Mouse (Mus musculus): Measurements from ENCODE around the gene Hspbp1. TPM values are rescaled to one million over a fixed set of nuclear protein-coding genes. Genes with fewer than 3 reads are reported as not detected.

The Hspbp1 gene
- total RNA-seq, 2 experiments from 2014 or later = 23.4 to 29.8 TPM

GRCm38 (mm10) chr7:4659911-4660443 is 24.9 kb downstream of the Hspbp1 start:
- no peak for DNase-seq
- intact Hi-C loops (cut with DNase I) = loop anchor here (1.0 to 10.0 kb wide), 2 partner anchors 25 to 135 kb away; partner anchors contain the start of genes Hspbp1 and Rpl28

GRCm38 (mm10) chr7:4658912-4659551 is 25.8 kb downstream of the Hspbp1 start, which contains the start of gene Ppp6r1:
Gene Ppp6r1, minus strand, starts transcription at chr7:4659019.
- intact Hi-C loops (cut with DNase I) = loop anchor here (1.0 to 10.0 kb wide), 2 partner anchors 26 to 136 kb away; partner anchors contain the start of genes Hspbp1 and Rpl28
- DNase-seq = peak; percentile 99

More at GRCm38 (mm10) chr7:4659911-4660443, 24.9 kb downstream of the Hspbp1 start:
- Histone ChIP-seq H3K4me3 (peak overlapping the region; percentile 84), H3K27ac (peak overlapping the region; percentile 99)
- TF ChIP-seq CTCF (IDR thresholded peaks at IDR 0.05) = no peak

GRCm38 (mm10) chr7:4658128-4658907 is 26.6 kb downstream of the Hspbp1 start:
- intact Hi-C loops (cut with DNase I) = loop anchor here (10.0 kb wide), 1 partner anchor 136 kb away; the partner anchor contains the start of gene Rpl28
- DNase-seq = no peak

More at GRCm38 (mm10) chr7:4658912-4659551, 25.8 kb downstream of the Hspbp1 start, which contains the start of gene Ppp6r1:
- peak; percentile 46 for TF ChIP-seq CTCF (IDR thresholded peaks at IDR 0.05)
- H3K4me3 ChIP-seq = peak within 1 kb of the TSS; percentile 84
- peak within 1 kb of the TSS; percentile 99 for H3K27ac ChIP-seq

GRCm38 (mm10) chr7:4657521-4658127 is 27.2 kb downstream of the Hspbp1 start:
- TF ChIP-seq CTCF (IDR thresholded peaks at IDR 0.05) = no peak
- no peak for DNase-seq
- peak overlapping the region; percentile 84 for H3K4me3 ChIP-seq
- intact Hi-C loops (cut with DNase I) = loop anchor here (10.0 kb wide), 1 partner anchor 137 kb away; the partner anchor contains the start of gene Rpl28
- H3K27ac ChIP-seq = peak overlapping the region; percentile 99

More at GRCm38 (mm10) chr7:4658128-4658907, 26.6 kb downstream of the Hspbp1 start:
- Histone ChIP-seq H3K27ac (peak overlapping the region; percentile 99), H3K4me3 (peak overlapping the region; percentile 84)
- TF ChIP-seq CTCF (IDR thresholded peaks at IDR 0.05) = no peak

GRCm38 (mm10) chr7:4656818-4657217 is 28.1 kb downstream of the Hspbp1 start:
- peak overlapping the region; percentile 99 for H3K27ac ChIP-seq
- peak overlapping the region; percentile 84 for H3K4me3 ChIP-seq
- intact Hi-C loops (cut with DNase I) = loop anchor here (10.0 kb wide), 1 partner anchor 138 kb away; the partner anchor contains the start of gene Rpl28
- TF ChIP-seq CTCF (IDR thresholded peaks at IDR 0.05) = no peak
- no peak for DNase-seq

- no peak for DNase-seq
- Histone ChIP-seq H3K27ac (peak overlapping the region; percentile 99), H3K4me3 (peak overlapping the region; percentile 29)
- TF ChIP-seq CTCF (IDR thresholded peaks at IDR 0.05) = no peak
- intact Hi-C loops (cut with DNase I) = loop anchor here (10.0 kb wide), 1 partner anchor 139 kb away; the partner anchor contains the start of gene Rpl28
Observed at GRCm38 (mm10) chr7:4655916-4656315, 29.0 kb downstream of the Hspbp1 start.

GRCm38 (mm10) chr7:4655393-4655792 is 29.5 kb downstream of the Hspbp1 start:
- Histone ChIP-seq H3K4me3 (peak overlapping the region; percentile 29), H3K27ac (peak overlapping the region; percentile 66)
- DNase-seq = no peak
- TF ChIP-seq CTCF (IDR thresholded peaks at IDR 0.05) = no peak
- intact Hi-C loops (cut with DNase I) = loop anchor here (10.0 kb wide), 1 partner anchor 139 kb away; the partner anchor contains the start of gene Rpl28

GRCm38 (mm10) chr7:4654221-4654620 is 30.6 kb downstream of the Hspbp1 start:
- TF ChIP-seq CTCF (IDR thresholded peaks at IDR 0.05) = no peak
- DNase-seq = peak; percentile 10
- peak overlapping the region; percentile 67 for H3K27ac ChIP-seq
- intact Hi-C loops (cut with DNase I) = loop anchor here (10.0 kb wide), 1 partner anchor 141 kb away; the partner anchor contains the start of gene Rpl28
- H3K4me3 ChIP-seq = peak overlapping the region; percentile 41

GRCm38 (mm10) chr7:4653780-4654179 is 31.1 kb downstream of the Hspbp1 start:
- intact Hi-C loops (cut with DNase I) = loop anchor here (10.0 kb wide), 1 partner anchor 141 kb away; the partner anchor contains the start of gene Rpl28
- H3K27ac ChIP-seq = peak overlapping the region; percentile 67
- DNase-seq = peak; percentile 18
- peak overlapping the region; percentile 41 for H3K4me3 ChIP-seq
- no peak for TF ChIP-seq CTCF (IDR thresholded peaks at IDR 0.05)

GRCm38 (mm10) chr7:4653351-4653750 is 31.5 kb downstream of the Hspbp1 start:
- peak; percentile 4 for DNase-seq
- no peak for TF ChIP-seq CTCF (IDR thresholded peaks at IDR 0.05)
- peak overlapping the region; percentile 46; the same call in 1 of the 2 replicates for H3K27ac ChIP-seq
- intact Hi-C loops (cut with DNase I) = loop anchor here (10.0 kb wide), 1 partner anchor 141 kb away; the partner anchor contains the start of gene Rpl28
- H3K4me3 ChIP-seq = peak overlapping the region; percentile 21; the same call in 1 of the 2 replicates

GRCm38 (mm10) chr7:4652726-4653125 is 32.1 kb downstream of the Hspbp1 start:
- Histone ChIP-seq H3K4me3 (no peak overlapping the region), H3K27ac (no peak overlapping the region; the same call in 1 of the 2 replicates)
- intact Hi-C loops (cut with DNase I) = loop anchor here (10.0 kb wide), 1 partner anchor 142 kb away; the partner anchor contains the start of gene Rpl28
- no peak for TF ChIP-seq CTCF (IDR thresholded peaks at IDR 0.05)
- peak; percentile 2 for DNase-seq
